Mouse (Mus musculus): Measurements from ENCODE around the gene Spon1. TPM values are rescaled to one million over a fixed set of nuclear protein-coding genes. Genes with fewer than 3 reads are reported as not detected.

Gene Spon1
- total and polyA plus RNA-seq, 3 experiments = not detected

DNA sequence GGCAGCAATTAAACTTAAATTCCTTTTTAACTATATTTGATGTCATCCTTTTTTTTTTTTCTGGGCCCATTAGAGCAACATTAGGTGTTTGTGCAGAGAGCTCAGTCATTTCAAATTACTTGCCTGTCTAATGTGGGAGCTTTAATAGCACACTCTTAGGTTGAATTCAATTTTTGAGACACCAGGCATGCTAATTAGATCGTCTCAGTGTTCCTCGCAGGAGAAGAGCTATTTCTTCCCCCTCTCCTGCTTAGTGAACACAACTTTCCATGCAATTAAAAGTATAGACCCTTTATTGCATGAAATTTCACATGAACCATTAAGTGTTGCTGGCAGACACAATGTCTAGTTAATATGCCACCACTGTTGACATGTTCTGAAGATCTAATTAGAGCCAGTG, 189.6 kb downstream of the Spon1 start:
- no peak overlapping the region for H3K4me3 ChIP-seq (replicated peaks in 1 of 3; ENCODE audit: low read depth in 2 of 3, low read length in 2 of 3, poor library complexity in 1 of 3)
- no peak for DNase-seq (ENCODE audit: extremely low read depth)
- H3K36me3 ChIP-seq (replicated peaks in 1 of 2; ENCODE audit: control insufficient read depth in 1 of 2, insufficient read depth in 1 of 2, low read length in 1 of 2) = no peaks in the 10 kb centered on the region
- dilution Hi-C loops (cut with MboI; ENCODE audit: extremely low pct_ligation_motif_present, extremely low pct_unique_long_range_greater_than_20kb, low sequenced_read_pairs) = no loop called here
- H3K4me1 ChIP-seq (ENCODE audit: control insufficient read depth in 1 of 2, insufficient read depth in 2 of 2) = peaks cover 4 to 13% of the 10 kb centered on the region in 2 experiments
- no peaks in the 10 kb centered on the region for H3K79me2 ChIP-seq (replicated peaks; ENCODE audit: control insufficient read depth, extremely low read depth, insufficient read depth, poor library complexity, severe bottlenecking)
- H3K27me3 ChIP-seq (replicated peaks) = no peaks in the 10 kb centered on the region
- H3K27ac ChIP-seq (ENCODE audit: insufficient read depth, low read depth) = no peak overlapping the region
- H3K4me2 ChIP-seq (ENCODE audit: insufficient read depth, low read depth, poor library complexity, severe bottlenecking) = no peak overlapping the region
- TF ChIP-seq MXI1 (IDR thresholded peaks at IDR 0.05; ENCODE audit: low read depth, low read length) = no peak
- no peak for TF ChIP-seq NRF1 (IDR thresholded peaks at IDR 0.05; ENCODE audit: low read depth, low read length)
- TF ChIP-seq SMC3 (IDR thresholded peaks at IDR 0.05; ENCODE audit: low read depth, low read length) = no peak
- TF ChIP-seq TCF12 (IDR thresholded peaks at IDR 0.05; ENCODE audit: low read depth, low read length) = no peak
- TF ChIP-seq TBP (conservative IDR thresholded peaks at IDR 0.05; ENCODE audit: low read depth, low read length) = no peak
- no peak for TF ChIP-seq PAX5 (IDR thresholded peaks at IDR 0.05; ENCODE audit: low read length)
- TF ChIP-seq E2F4 (IDR thresholded peaks at IDR 0.05; ENCODE audit: insufficient replicate concordance, low read depth, low read length) = no peak
- no peak for TF ChIP-seq ETS1 (conservative IDR thresholded peaks at IDR 0.05; ENCODE audit: low read depth, low read length)
- no peak for TF ChIP-seq IRF4 (IDR thresholded peaks at IDR 0.05; ENCODE audit: low read depth, low read length)
- no peak for TF ChIP-seq MEF2A (IDR thresholded peaks at IDR 0.05; ENCODE audit: borderline replicate concordance, low read depth, low read length)
- no peak for TF ChIP-seq ELF1 (IDR thresholded peaks at IDR 0.05; ENCODE audit: low read depth, low read length)
- TF ChIP-seq MAX (IDR thresholded peaks at IDR 0.05; ENCODE audit: low read length) = no peak
- TF ChIP-seq RCOR1 (conservative IDR thresholded peaks at IDR 0.05; ENCODE audit: low read depth, low read length) = no peak
- no peak for TF ChIP-seq CTCF (conservative IDR thresholded peaks at IDR 0.05 in 1 of 2, IDR thresholded peaks at IDR 0.05 in 1 of 2; ENCODE audit: low read depth in 2 of 2, low read length in 2 of 2)
- TF ChIP-seq GABPA (IDR thresholded peaks at IDR 0.05; ENCODE audit: insufficient replicate concordance, low read depth, low read length) = no peak
- TF ChIP-seq POLR2AphosphoS2 (IDR thresholded peaks at IDR 0.05; ENCODE audit: low read depth, low read length) = no peak
- TF ChIP-seq MYC (IDR thresholded peaks at IDR 0.05; ENCODE audit: low read depth, low read length) = no peak
- TF ChIP-seq JUN (IDR thresholded peaks at IDR 0.05; ENCODE audit: insufficient read depth, low read depth, low read length) = no peak
- no peak overlapping the region for H3K9ac ChIP-seq (ENCODE audit: insufficient read depth, low read depth)
- no peaks in the 10 kb centered on the region for H3K9me3 ChIP-seq (replicated peaks; ENCODE audit: low read length)
- in situ Hi-C loops (cut with MboI; ENCODE audit: low pct_ligation_motif_present, low pct_unique_long_range_greater_than_20kb, low sequenced_read_pairs) = no loop called here

DNA sequence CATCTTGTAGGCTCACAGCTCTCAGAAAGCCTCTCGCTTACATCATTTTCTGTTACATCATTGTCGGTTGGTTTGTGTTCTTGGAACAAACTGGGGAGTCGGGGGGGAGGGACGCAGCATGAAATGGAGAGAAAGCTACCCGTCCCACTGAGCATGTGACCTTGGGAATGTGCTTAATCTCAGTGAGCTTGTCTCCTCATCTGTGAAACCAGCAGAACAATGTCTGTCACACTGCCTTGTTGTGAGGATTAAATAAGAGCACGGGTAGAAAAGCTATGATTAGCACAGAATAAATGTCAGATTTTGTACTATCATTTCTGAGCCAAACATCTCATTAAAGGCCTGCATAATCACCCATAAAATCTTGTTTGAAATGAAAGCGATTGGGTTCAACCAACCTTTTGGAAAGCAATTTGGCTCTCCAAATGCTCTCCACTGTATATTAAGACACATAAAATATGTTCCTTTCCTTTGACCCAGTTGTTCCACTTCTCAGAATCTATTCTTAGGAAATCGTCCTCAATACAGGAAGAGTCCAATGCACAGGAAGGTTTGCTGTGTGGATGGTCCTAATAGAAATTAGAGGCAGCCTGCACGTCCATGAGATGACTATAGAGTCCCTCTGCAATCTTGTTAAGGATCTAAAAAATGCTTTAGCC, 195.2 kb downstream of the Spon1 start:
- Histone ChIP-seq H3K27ac (ENCODE audit: insufficient read depth, low read depth) (no peak overlapping the region), H3K9ac (ENCODE audit: insufficient read depth, low read depth) (no peak overlapping the region), H3K27me3 (replicated peaks) (no peaks in the 10 kb centered on the region), H3K4me2 (ENCODE audit: insufficient read depth, low read depth, poor library complexity, severe bottlenecking) (no peak overlapping the region), H3K79me2 (replicated peaks; ENCODE audit: control insufficient read depth, extremely low read depth, insufficient read depth, poor library complexity, severe bottlenecking) (no peaks in the 10 kb centered on the region), H3K4me3 (replicated peaks in 1 of 3; ENCODE audit: low read depth in 2 of 3, low read length in 2 of 3, poor library complexity in 1 of 3) (no peak overlapping the region), H3K4me1 (ENCODE audit: control insufficient read depth in 1 of 2, insufficient read depth in 2 of 2) (peaks cover 0 to 3% of the 10 kb centered on the region in 2 experiments; a peak in 2 of 4 replicates), H3K9me3 (replicated peaks; ENCODE audit: low read length) (no peaks in the 10 kb centered on the region), H3K36me3 (replicated peaks in 1 of 2; ENCODE audit: control insufficient read depth in 1 of 2, insufficient read depth in 1 of 2, low read length in 1 of 2) (no peaks in the 10 kb centered on the region)
- DNase-seq (ENCODE audit: extremely low read depth) = no peak
- TF ChIP-seq ZKSCAN1 (IDR thresholded peaks at IDR 0.05; ENCODE audit: borderline replicate concordance, low read depth, low read length) (no peak), JUND (conservative IDR thresholded peaks at IDR 0.05; ENCODE audit: low read depth, low read length) (no peak), ZNF384 (IDR thresholded peaks at IDR 0.05; ENCODE audit: low read depth, low read length) (no peak), MXI1 (IDR thresholded peaks at IDR 0.05; ENCODE audit: low read depth, low read length) (no peak)
- dilution Hi-C loops (cut with MboI; ENCODE audit: extremely low pct_ligation_motif_present, extremely low pct_unique_long_range_greater_than_20kb, low sequenced_read_pairs) = no loop called here
- in situ Hi-C loops (cut with MboI; ENCODE audit: low pct_ligation_motif_present, low pct_unique_long_range_greater_than_20kb, low sequenced_read_pairs) = no loop called here
